Mouse (Mus musculus) erythroblast, embryonic 14.5 days (primary cell): ENCODE results near the gene Ticrr.

Source experiments
- GATA1 ChIP-seq: IDR thresholded peaks from 2 replicates; pipeline ENCODE4 v1.6.1; 2012; ENCODE audit warnings: low read length, inconsistent platforms, mixed read lengths
- TAL1 ChIP-seq: IDR thresholded peaks from 3 replicates; pipeline ENCODE4 v1.6.1; 2012; ENCODE audit warnings: low read length, inconsistent platforms, mixed read lengths

DNA sequence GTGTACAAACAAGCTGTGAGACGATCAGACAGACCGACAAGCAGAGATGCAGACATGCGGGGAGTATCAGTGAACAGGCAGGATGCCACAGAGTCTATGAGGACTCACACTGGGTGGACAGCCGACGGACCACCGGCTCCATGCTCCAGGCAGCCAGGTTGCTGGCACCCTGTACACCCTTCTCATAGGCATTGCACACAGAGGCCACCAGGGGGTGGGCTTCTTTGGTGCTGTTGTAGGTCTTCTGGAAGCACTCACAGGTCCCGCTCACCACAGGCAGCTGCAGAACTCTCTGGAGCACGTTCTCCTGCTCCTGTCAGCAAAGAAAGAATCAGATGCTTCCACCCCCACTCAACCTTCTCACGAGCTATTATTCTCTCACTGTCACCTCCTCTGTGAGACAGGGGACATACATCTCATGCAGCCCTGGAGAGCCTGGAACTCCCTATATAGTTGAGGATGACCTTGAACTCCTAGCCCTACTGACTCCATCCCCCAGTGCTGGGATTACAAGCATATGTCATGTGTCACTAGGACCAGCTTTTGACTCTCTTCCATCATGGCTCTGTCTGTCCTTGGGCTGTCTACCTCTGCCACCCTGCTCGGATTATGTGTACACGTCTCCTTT is 69.9 kb downstream of the Ticrr start:
- TF ChIP-seq TAL1, result no peak
- TF ChIP-seq GATA1, result no peak
